Mouse (Mus musculus) mouse embryonic stem cell (cell line): Measurements from ENCODE around the gene Strn.
"Not testable (repeated sequence)": the region's sequence is repeated elsewhere in the genome, so short reads cannot be mapped to it uniquely, and the experiment has no call there.

Experiments used
- in situ Hi-C, 2 experiments: fragments of 300-500 bp; cut with MboI; formaldehyde crosslinking; loops; 1 replicate in 1 of 2; 3 replicates in 1 of 2; pipeline ENCODE4 v1.14.3; 2019 to 2020; ENCODE audit warnings: low sequenced_read_pairs in 2 of 2, low pct_unique_long_range_greater_than_20kb in 1 of 2, mixed read lengths in 1 of 2; ENCODE audit not compliant: unreplicated experiment in 1 of 2

Strn gene

GRCm38 (mm10) chr17:78724461-78725055 is 12.4 kb downstream of the Strn start:
- in situ Hi-C loops: no loop called here

DNA sequence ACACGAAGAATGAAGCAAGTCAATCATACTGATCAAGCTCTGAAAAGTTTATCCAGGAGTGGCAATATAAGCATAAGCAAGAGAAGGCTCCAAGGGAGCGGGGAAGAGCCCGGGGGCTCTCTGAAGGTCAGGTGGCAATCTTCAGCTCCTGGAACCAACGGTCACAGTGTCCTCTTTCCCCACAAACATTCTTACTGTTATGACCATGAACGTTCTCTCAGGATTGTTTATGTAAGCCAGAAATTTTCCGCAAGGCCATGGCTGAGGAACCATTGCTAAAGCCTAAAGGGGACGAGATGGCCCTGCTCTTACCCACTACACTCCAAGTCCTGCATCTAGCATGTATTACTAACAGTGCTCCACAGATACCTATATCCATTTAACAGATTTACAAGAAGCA is 15.3 kb downstream of the Strn start:
- in situ Hi-C loops: no loop called here

- in situ Hi-C loops: no loop called here
Measured at GRCm38 (mm10) chr17:78719086-78719485, 17.9 kb downstream of the Strn start.

DNA sequence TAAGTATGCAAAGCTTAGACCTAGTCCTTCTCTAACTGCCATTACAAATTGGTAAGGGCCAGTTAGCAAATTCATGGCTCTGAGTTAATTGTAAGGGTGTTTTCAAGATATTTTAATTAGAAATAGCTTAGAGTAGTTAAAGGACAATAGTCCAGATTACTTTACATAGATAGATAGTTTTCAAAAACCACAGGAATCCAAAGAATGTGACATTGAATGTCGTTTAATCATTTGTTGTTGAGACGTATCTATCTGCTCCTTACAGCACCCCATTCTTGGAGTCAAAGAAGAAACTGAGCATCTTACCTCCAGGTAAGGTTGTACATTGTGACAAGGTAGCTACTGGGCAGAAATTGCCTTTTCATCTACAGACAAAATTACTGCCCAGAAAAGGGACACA is 26.7 kb downstream of the Strn start:
- in situ Hi-C loops: no loop called here

DNA sequence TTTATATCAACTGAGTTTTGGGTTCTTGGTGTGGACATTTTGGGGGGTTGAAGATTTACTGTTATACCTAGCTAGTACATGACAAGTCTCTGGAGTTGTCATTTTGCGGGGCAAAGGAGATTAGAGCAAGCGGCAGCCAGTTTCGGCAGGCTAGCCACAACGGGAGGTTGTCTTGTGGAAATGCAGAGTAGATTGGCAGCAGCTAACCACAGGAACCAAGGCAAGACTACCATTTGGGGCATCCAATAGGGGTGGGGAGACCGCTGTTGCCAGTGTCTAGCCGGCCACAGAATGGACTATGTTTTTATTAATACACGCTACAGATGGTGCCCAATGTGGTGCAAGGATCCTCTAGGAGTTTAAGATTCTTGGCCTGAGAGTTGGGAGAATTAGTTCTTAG is 28.6 kb downstream of the Strn start:
- in situ Hi-C loops: no loop called here

DNA sequence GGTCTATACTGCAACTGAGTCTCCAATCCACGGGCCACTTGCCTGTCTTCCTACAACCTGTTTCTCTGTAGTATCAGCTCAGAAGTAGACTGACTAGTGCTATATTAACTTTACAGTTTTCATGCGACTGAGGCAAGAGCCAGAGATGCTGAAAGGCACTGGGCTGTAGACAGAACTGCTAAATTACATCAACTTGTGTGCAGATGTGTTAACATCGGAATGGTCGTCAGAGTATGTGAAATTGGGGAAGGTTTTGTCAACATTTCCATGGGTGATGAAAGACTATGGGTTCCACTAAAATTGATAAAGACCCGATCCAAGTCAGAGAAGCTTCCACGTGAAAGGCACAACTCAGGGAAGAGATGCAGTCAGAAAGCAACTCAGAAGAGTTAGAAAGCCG is 34.0 kb downstream of the Strn start:
- in situ Hi-C loops: no loop called here

DNA sequence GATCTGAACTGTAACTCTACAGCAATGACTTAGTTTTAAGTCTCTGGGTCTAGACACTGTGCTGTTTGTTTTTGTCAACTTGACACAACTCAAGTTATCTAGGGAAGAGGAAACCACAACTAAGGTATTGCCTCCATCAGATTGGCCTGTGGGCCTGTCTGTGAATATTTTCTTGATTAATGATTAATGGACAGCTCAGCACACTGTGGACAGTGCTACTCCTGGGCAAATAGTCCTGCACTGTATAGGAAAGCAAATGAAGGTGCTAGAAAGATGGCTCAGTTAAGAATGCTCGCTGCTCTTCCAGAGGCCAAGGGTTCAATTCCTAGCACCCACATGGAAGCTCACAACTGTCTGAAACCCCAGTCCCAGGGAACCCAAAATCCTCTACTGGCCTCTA is 38.0 kb downstream of the Strn start:
- in situ Hi-C loops: no loop called here

DNA sequence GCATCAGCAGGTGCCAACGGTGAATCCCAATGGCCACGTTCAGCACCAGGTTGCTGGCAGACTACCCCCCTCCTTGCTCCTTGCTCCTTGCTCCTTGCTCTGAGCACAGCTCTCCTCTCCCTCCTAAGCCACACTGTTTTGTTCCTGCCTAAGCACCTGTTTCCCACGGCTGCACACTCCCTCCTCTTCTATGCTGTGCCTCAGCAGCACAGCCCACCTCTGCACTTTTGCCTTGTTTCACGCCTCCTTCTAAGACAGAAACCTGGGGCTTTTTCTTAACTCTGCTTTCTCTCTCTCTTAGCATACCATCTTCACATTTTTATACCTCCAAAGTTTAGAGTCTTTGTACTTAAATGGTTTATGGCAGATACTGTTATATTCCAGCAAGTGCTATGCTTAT is 39.5 kb downstream of the Strn start:
- in situ Hi-C loops: no loop called here

- in situ Hi-C loops: no loop called here
Measured at GRCm38 (mm10) chr17:78696922-78697321, 40.1 kb downstream of the Strn start.

- in situ Hi-C loops: not testable (repeated sequence)
Measured at GRCm38 (mm10) chr17:78689231-78689630, 47.8 kb downstream of the Strn start.

DNA sequence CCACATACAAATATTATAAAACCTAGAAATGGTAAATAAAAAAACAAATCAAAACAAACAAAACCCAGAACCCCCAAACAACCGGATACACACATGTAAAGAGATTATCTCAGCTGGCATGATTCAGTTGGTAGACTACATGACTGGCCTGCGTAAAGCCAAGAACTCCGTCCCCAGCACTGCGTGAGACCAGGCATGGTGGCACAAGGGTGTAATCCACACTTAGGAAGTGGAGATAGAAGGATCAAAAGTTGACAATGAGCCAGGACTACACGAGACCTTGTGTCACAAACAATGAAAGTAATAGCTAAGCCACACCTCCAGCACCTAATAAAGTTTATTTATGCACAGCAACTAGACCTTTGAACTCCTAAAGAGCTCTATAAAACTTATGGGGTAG is 49.0 kb downstream of the Strn start:
- in situ Hi-C loops: no loop called here

- in situ Hi-C loops: no loop called here
Measured at GRCm38 (mm10) chr17:78685004-78685403, 52.0 kb downstream of the Strn start.

GRCm38 (mm10) chr17:78682351-78682750 is 54.6 kb downstream of the Strn start:
- in situ Hi-C loops: no loop called here

GRCm38 (mm10) chr17:78679503-78679902 is 57.5 kb downstream of the Strn start:
- in situ Hi-C loops: no loop called here

- in situ Hi-C loops: no loop called here
Measured at GRCm38 (mm10) chr17:78676813-78677212, 60.2 kb downstream of the Strn start.

DNA sequence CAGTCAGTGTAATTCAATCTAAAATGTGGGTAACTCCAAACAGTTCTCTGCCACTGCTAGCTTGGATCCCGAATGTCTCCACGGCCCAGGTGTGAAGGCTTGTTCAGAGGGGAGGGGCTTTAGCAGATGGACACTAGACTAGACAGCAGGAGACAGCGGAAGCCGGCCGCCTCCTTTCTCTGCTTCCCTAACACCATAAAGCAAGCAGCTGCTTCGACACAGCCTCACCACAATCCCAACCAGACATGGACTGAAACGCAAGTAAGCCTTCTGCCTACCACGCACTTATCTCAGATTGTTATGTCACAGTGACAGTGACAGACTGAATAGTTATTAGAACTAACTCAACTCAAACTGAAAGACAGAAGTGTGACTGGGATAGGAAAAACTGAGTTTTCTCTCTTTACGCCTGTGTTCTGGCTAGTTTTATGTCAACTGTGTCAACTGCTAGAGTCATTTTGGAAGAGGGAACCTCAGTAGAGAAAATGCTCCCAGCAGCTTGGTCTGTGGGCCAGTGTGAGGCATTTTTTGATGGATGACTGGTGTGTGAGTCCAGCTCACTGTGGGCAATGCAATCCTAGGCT is 71.9 kb downstream of the Strn start:
- in situ Hi-C loops: no loop called here

DNA sequence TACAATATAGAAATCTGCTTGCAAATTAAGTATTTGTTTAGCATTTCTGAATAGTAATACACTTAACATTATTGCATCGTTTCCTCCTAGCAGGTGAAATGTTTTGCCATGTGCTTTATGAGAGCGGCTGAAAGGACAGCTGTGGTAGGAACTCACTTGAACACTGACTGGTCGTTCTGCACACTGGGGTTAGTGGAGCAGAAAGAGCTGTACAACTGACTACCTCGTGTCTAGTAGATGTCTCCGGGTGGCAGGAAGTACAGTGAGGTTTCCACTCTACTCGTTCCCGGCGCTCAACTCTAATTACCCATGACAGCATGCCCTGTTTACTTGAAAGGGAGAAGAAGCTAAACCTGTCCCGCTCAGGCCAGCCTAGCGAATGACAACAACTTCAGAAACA is 82.2 kb downstream of the Strn start:
- in situ Hi-C loops: no loop called here

DNA sequence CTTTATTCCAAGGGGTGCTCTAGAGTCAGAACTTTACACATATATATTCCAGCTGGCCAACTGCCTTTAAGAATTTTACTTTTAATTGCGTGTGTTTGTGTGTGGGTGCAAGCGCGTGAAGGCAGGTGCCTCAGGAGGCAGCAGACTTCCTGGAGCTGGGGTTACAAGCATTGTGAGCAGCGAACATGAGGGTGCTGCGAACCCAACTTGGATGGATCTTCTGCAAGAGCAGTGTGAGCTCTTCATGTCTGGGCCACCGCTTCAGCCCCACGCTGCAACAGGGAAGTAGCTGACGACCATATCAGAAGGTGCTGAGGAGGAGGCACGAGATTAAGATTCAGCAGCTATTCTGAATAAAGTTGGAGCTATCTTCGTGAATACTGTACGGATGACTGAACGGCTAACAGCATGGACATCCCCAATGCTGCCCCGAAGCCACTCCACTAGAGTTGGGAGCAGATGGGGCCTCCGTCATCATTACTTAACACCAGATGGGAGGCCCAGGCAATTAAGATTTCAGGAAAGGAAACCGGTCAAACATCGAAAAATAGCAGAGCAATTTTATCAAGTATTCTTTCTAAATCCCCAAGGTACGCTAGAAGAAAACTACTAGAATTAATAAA is 93.0 kb downstream of the Strn start:
- in situ Hi-C loops: no loop called here

- in situ Hi-C loops: no loop called here
Measured at GRCm38 (mm10) chr17:78642259-78642658, 94.7 kb downstream of the Strn start.

DNA sequence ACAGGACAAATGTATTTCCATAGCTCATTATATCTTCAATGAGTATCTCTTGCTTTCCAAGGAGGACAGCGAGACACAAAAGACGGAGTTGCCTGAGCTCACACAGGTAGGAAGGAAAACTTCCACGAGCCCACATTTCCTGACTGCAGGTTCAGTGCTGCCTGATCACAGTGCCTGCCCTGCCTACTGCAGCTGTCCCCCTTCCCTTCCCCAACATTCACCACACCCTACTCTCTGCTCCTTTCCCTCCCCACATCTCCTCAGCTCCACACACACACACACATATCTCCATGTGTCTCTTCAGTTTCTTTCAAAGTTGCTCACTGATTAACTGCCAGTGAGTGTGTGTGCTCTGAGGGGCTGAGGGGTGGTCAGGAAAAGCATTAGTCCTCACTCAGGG is 96.6 kb downstream of the Strn start:
- in situ Hi-C loops: no loop called here
